Mouse (Mus musculus): Measurements from ENCODE around the gene Stk32c. TPM values are rescaled to one million over a fixed set of nuclear protein-coding genes. Genes with fewer than 3 reads are reported as not detected.
A peak's percentile ranks its signal among the peaks of the same experiment; 100 is the strongest.

The Stk32c gene
- total RNA-seq, 2 experiments from 2014 or later = 102 to 105 TPM

DNA sequence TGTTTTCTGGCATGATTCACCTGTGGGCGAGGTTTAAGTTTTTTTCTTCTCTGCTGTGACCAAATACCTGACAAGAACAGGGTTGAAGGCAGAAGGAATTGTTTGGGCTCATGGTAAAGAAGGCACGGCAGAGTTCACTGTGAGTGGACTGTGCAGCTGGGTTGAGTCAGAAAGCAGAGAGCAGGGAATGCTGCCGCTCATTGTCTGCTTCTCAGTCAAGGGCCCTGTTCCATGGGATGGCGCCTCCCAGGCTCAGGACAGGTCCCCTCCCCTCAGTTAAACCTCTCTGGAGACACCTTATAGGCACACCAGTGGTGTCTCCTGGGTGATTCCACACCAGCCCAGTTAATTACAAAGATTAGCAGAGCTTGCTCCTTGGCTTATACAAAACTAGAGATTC, 9.2 kb upstream of the Stk32c start:
- TF ChIP-seq CTCF (conservative IDR thresholded peaks at IDR 0.05) = no peak
- H3K4me3 ChIP-seq = no peak overlapping the region
- no peak for DNase-seq (ENCODE audit: low spot score in 2 of 2)
- no peak overlapping the region for H3K27ac ChIP-seq

DNA sequence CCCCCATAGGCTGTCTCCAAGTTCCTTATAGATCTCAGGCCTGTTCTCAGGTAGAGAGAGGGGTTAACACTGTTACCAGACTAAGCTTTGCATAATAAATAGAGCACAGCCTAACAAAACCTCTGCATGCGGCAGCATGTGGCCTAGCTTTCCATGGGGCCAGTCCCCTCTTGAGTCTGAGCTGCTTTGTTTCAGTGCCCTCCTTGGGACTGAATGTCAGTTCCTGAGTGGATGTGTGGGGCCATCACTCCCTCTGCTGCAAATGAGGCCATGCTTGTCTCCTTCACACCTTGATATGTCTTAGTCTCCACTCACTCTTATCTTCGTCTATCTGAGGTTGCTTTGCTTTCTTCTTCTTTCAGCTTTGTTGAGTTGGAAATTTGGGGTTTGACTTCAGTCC, 8.7 kb upstream of the Stk32c start:
- no peak for TF ChIP-seq CTCF (conservative IDR thresholded peaks at IDR 0.05)
- DNase-seq (ENCODE audit: low spot score in 2 of 2) = no peak
- Histone ChIP-seq H3K4me3 (no peak overlapping the region), H3K27ac (no peak overlapping the region)

DNA sequence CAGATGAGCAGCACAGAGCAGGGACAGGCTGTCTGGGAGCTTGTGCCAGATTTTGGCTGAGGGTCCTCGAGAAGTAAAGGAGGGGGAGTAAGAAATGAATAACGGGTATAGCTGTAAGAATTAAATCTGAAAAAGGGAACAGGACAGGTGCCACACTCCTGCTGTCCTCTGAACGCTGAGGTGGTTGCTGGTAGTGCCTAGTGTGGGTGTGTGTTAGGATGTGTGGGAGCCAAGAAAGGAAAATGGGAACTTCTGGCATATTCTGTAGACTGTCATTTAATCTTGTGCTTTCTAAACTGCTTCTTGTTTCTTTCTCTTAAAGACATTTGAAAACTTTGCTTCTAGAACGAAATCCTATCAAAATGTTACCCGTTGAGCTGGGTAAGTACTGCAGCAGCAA, 8.0 kb upstream of the Stk32c start:
- no peak overlapping the region for H3K27ac ChIP-seq
- no peak for TF ChIP-seq CTCF (conservative IDR thresholded peaks at IDR 0.05)
- no peak overlapping the region for H3K4me3 ChIP-seq
- DNase-seq (ENCODE audit: low spot score in 2 of 2) = no peak

DNA sequence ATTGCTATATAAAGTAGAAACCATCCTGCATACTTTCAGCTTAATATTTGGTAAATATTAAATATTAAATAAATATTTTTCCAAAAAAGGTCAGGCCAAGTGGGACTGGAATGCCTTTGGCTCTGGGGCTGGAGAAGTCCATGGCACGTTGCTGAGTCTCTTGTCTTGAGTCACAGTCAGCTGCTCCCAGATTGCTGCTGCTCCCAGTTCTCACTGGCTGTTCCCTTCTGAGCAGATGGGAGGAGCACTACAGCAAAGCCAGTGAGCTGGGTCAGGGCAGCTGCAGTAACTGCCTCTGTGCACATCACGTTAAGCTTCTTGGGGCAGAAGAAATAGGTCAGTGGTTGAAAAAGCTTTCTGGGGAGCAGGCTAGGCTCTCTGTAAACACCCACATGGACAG, 7.2 kb upstream of the Stk32c start:
- H3K4me3 ChIP-seq = no peak overlapping the region
- no peak for DNase-seq (ENCODE audit: low spot score in 2 of 2)
- TF ChIP-seq CTCF (conservative IDR thresholded peaks at IDR 0.05) = no peak
- no peak overlapping the region for H3K27ac ChIP-seq

DNA sequence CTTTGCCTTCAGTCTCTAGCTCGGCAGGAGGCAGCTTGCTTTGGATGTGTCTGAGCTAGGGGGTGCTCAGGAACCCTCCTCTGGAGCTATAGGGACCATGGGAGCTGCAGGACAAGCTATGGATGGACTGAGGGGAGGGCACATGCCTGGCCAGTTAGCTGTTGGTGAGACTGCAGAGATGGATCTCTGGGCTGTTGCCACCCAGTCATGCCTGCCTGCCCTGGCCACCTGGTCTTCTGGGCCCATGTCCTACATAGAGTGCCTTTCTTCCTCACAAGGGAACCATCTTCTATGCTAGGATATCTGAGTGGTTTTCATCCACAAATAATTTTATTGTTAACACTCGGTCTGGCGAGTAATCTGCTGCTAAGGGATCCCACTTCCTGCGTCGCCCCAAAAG, 6.4 kb upstream of the Stk32c start:
- TF ChIP-seq CTCF (conservative IDR thresholded peaks at IDR 0.05) = no peak
- H3K27ac ChIP-seq = no peak overlapping the region
- H3K4me3 ChIP-seq = no peak overlapping the region

DNA sequence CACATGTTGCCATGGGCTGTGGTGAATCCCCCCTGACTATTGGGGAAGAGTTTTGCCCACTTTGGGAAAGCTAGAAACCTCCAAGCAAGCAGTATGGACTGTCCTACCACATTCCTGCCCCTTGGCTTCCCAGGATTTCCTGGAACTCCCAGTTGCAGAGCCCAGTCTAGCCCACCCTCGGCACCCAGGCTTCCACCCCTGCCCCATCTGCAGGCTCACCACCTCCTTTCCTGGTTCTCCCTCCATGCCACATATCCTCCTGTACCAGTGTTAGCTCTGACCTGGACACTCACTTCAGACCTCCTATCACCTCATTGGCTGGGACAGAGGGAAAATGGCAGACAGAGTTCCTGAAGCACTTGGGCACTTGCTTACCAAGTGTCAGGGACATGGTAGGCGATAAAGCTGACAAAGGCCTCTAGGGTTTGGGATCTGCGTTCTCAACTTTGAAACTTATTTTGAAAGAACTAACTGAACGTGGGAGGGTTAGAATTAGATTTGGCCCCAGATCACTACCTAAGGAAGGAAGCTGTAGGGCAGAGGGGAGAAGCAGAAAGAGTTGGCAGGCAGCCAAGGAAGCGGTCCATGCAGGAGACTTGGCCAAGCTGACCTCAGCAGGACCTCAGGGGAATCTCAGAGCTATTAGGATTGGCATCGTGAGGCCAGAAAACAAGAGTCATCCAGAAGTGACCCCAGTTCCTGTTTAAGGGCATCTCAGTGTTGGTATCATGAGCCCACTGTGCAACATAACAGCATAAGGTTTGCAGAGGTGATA, 5.7 kb upstream of the Stk32c start:
- no peak overlapping the region for H3K4me3 ChIP-seq
- TF ChIP-seq CTCF (conservative IDR thresholded peaks at IDR 0.05) = no peak
- H3K27ac ChIP-seq = no peak overlapping the region
- no peak for DNase-seq (ENCODE audit: low spot score in 2 of 2)

More for the DNA sequence above, 6.4 kb upstream of the Stk32c start:
- DNase-seq (ENCODE audit: low spot score in 2 of 2) = no peak

DNA sequence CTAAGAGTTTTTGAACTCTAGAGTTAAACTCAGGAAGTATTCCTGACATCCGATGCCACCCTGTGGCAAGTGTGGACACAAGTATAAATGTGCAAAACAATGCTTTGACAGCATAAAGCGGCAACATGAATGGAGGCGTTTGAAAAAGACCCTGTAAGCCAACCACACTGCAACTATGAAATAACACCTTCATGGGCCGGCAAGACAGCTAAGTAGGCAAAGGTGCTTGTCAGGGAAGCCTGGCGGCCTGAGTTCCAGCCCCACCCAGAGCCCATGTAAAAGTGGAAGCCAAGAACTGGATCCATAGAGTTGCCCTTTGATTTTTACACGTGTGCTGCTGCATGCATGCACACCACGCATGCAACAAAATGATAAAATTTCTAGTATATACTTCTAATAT, 3.9 kb upstream of the Stk32c start:
- TF ChIP-seq CTCF (conservative IDR thresholded peaks at IDR 0.05) = peak; percentile 29
- no peak overlapping the region for H3K4me3 ChIP-seq
- no peak overlapping the region for H3K27ac ChIP-seq
- no peak for DNase-seq (ENCODE audit: low spot score in 2 of 2)

DNA sequence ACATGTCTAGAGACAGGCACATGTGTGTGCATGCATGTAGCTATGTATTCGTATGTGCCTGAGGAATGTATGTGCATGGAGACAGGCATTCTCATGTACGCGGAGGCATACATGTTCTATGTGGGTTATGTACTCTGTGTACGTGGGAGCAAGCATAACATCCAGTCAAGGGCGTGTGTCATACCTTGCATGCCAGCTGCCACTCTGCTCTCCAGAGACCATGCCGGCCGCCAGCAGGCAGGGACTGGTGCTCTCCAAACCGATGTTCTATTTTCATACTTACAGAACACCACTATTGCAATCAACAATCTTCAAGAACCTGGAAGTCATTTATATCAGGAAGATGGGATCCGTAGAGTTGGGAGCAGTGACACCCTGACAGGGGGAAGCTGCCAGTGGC, 3.4 kb upstream of the Stk32c start:
- TF ChIP-seq CTCF (conservative IDR thresholded peaks at IDR 0.05) = no peak
- no peak for DNase-seq (ENCODE audit: low spot score in 2 of 2)
- Histone ChIP-seq H3K4me3 (no peak overlapping the region), H3K27ac (no peak overlapping the region)

DNA sequence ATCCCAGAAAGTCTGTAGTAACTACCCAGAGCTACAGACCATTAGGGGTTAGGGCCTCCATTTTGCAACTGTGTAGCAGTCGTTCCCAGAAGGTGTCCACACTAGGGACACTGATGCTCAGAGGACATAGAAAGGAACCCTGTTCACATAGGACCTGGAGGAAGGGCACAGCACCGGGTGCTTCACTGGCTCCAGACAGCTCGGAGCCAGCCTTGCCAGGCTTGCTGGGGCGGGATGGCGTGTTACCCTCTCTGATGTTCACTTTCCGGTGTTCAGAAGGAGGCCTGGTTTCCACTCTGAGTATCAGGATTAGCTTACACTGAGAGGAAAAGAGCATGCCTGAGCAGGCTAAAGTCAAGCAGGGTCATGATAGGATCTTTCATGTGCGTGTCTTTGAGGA, 2.8 kb upstream of the Stk32c start:
- Histone ChIP-seq H3K4me3 (no peak overlapping the region), H3K27ac (no peak overlapping the region)
- no peak for TF ChIP-seq CTCF (conservative IDR thresholded peaks at IDR 0.05)
- DNase-seq (ENCODE audit: low spot score in 2 of 2) = no peak

DNA sequence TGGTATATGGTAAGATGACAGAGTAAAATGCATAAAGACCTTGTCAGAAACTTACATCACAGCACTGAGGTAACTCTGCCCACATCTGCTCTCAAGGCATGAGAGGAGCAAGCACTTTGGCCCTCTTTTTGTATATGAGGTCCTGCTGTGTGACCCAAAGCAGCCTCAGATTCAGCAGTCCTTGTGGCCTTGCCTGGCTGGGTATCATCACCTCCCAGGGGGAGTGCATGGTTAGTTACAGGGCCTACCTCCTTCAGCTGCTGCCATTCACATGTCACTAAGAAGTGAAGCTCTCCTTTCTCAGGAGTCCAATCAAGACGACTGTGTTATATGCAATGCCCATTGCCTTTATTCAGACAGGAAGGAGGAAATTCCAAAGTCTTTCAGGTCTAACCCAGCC, 2.4 kb upstream of the Stk32c start:
- Histone ChIP-seq H3K27ac (no peak overlapping the region), H3K4me3 (no peak overlapping the region)
- no peak for TF ChIP-seq CTCF (conservative IDR thresholded peaks at IDR 0.05)
- DNase-seq (ENCODE audit: low spot score in 2 of 2) = no peak

DNA sequence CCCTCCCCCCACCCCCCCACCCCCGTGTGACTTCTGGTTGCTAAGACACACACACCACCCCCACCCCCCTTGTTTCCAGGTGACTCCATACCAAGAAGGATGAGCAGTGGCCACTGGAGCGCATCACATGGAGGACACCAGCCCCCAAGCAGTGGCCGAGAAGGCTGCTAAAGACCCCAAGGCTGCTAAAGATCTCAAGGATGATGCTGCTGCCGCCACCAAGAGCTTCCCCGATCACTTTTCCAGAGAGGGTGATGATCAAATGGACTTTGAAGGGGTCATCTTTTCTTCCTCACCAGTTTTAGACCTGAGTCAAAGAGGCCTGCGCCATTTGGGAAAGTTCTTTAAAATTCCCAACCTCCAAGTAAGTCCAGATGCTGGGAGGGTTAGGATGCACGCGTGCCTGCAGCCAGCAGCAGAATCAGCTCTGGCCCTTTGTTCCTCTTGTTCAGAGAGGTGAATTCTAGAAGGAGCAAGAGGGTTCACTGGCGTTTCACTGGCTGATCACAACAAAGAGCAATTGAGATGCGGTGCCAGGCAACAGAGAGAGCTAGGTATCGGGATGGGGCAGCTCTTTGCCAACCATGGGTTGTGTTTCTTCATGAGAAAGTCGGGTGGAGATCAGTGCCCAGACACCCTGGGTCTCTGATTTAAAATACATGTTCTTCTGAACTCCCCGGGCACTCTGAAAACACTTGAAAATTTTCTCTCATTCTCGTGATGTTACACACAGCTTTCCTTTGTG, 1.7 kb upstream of the Stk32c start:
- no peak for DNase-seq (ENCODE audit: low spot score in 2 of 2)
- Histone ChIP-seq H3K4me3 (no peak overlapping the region), H3K27ac (no peak overlapping the region)
- TF ChIP-seq CTCF (conservative IDR thresholded peaks at IDR 0.05) = no peak

DNA sequence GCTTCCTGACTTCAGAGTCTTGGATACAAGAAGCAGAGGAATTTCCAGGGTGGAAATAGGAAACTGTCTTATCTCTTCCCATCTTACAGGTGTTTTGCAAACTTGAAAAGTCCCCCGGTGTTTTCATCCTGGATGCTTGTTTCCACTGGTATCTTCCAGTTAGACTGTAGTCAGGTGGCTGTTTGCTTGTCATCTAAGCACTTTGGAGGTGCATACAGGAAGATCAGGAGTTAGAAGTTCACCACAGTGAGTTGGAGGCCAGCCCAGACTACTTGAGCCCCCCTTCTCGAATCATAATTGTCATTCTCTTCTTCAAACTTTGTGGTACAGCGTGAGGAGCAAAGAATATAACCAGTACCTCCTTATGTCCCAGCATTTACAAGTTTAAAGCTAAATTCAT, 1.1 kb upstream of the Stk32c start:
- H3K27ac ChIP-seq = no peak overlapping the region
- H3K4me3 ChIP-seq = no peak overlapping the region
- TF ChIP-seq CTCF (conservative IDR thresholded peaks at IDR 0.05) = no peak
- DNase-seq (ENCODE audit: low spot score in 2 of 2) = no peak

DNA sequence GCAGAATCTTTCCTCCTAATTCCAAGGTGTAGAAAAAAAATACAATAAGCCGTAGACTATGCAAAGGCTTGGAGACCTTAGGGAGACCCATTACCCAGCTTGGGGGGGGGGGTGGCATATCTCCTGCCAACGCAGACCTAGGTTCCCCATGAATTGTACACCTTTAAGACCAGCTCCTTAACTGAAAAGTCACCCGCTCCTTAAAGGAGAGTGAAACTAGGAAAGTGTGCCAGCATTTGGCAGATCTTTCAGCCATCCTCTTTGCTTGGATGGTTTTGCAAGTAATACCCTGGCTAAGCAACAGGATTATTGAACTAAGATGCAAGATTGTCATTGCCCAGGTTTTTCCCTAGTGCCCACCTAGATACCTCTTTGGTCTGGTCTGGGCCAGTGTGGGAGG, 644 bp upstream of the Stk32c start:
- Histone ChIP-seq H3K4me3 (peak overlapping the region; percentile 77), H3K27ac (peak overlapping the region; percentile 96)
- no peak for DNase-seq (ENCODE audit: low spot score in 2 of 2)
- no peak for TF ChIP-seq CTCF (conservative IDR thresholded peaks at IDR 0.05)

DNA sequence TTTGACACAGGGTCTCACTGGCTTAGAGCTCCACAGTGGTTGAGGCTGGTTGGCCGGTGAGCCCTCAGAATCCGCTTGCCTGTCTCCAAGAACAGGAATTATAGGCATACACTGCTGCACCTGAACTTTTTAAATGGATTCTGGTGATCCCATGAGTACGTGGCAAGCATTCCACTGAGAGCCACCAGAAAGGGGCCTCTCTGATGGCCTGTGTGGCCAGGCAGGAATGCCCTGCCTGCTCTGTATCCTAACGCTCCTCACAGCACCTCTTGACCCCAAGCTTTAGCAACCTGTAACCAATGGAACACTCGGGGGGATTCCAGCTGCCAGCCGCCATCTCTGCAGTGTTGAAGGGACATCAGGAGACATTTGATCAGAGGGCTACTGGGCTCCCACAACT, 1.3 kb downstream of the Stk32c start:
- Histone ChIP-seq H3K4me3 (no peak overlapping the region), H3K27ac (no peak overlapping the region)
- DNase-seq (ENCODE audit: low spot score in 2 of 2) = no peak
- TF ChIP-seq CTCF (conservative IDR thresholded peaks at IDR 0.05) = no peak
